Mouse (Mus musculus): ENCODE data around the gene Slc6a20a. TPM values are rescaled to one million over a fixed set of nuclear protein-coding genes. Genes with fewer than 3 reads are reported as not detected.

The Slc6a20a gene
- polyA plus RNA-seq, 1 experiment = not detected

- H3K4me3 ChIP-seq (ENCODE audit: insufficient read depth, poor library complexity, severe bottlenecking) = no peak overlapping the region
- H3ac ChIP-seq (ENCODE audit: control insufficient read depth, insufficient read length, low read depth) = no peak overlapping the region
- no peaks in the 10 kb centered on the region for H3K79me3 ChIP-seq (ENCODE audit: low read depth)
- H3K27me3 ChIP-seq (ENCODE audit: control insufficient read depth, insufficient read depth, insufficient read length) = peaks cover 19% of the 10 kb centered on the region
- no peaks in the 10 kb centered on the region for H3K36me3 ChIP-seq (ENCODE audit: control insufficient read depth, insufficient read depth)
- TF ChIP-seq USF1 (IDR thresholded peaks at IDR 0.05; ENCODE audit: low read depth) (no peak), CTCF (IDR thresholded peaks at IDR 0.05; ENCODE audit: control insufficient read depth, insufficient read depth, insufficient read length) (no peak), CEBPB (IDR thresholded peaks at IDR 0.05; ENCODE audit: low read depth) (no peak), MAX (IDR thresholded peaks at IDR 0.05) (no peak), MYOG (IDR thresholded peaks at IDR 0.05; ENCODE audit: control insufficient read depth, extremely low read depth, insufficient read length) (no peak), MYOD1 (IDR thresholded peaks at IDR 0.05; ENCODE audit: control insufficient read depth, insufficient read length, low read depth) (no peak), FOSL1 (IDR thresholded peaks at IDR 0.05; ENCODE audit: insufficient read depth, low read length, poor library complexity, severe bottlenecking) (no peak)
- no peaks in the 10 kb centered on the region for H3K79me2 ChIP-seq (ENCODE audit: control insufficient read depth, insufficient read depth)
Measured at GRCm38 (mm10) chr9:123632993-123633392, 45.7 kb downstream of the Slc6a20a start.

- no peaks in the 10 kb centered on the region for H3K79me2 ChIP-seq (ENCODE audit: control insufficient read depth, insufficient read depth)
- H3K36me3 ChIP-seq (ENCODE audit: control insufficient read depth, insufficient read depth) = no peaks in the 10 kb centered on the region
- H3K79me3 ChIP-seq (ENCODE audit: low read depth) = no peaks in the 10 kb centered on the region
- H3K4me3 ChIP-seq (ENCODE audit: insufficient read depth, poor library complexity, severe bottlenecking) = no peak within 1 kb of the TSS
- no peak within 1 kb of the TSS for H3ac ChIP-seq (ENCODE audit: control insufficient read depth, insufficient read length, low read depth)
- H3K27me3 ChIP-seq (ENCODE audit: control insufficient read depth, insufficient read depth, insufficient read length) = peaks cover 19% of the 10 kb centered on the region
- no peak for TF ChIP-seq MYOG (IDR thresholded peaks at IDR 0.05; ENCODE audit: control insufficient read depth, extremely low read depth, insufficient read length)
- TF ChIP-seq MAX (IDR thresholded peaks at IDR 0.05) = no peak
- TF ChIP-seq USF1 (IDR thresholded peaks at IDR 0.05; ENCODE audit: low read depth) = no peak
- no peak for TF ChIP-seq MYOD1 (IDR thresholded peaks at IDR 0.05; ENCODE audit: control insufficient read depth, insufficient read length, low read depth)
- no peak for TF ChIP-seq CTCF (IDR thresholded peaks at IDR 0.05; ENCODE audit: control insufficient read depth, insufficient read depth, insufficient read length)
- TF ChIP-seq CEBPB (IDR thresholded peaks at IDR 0.05; ENCODE audit: low read depth) = no peak
- TF ChIP-seq FOSL1 (IDR thresholded peaks at IDR 0.05; ENCODE audit: insufficient read depth, low read length, poor library complexity, severe bottlenecking) = no peak
Measured at GRCm38 (mm10) chr9:123632281-123632680, 46.4 kb downstream of the Slc6a20a start, which contains the start of gene Slc6a20b. Gene Slc6a20b (minus strand): TSS chr9:123632565.

- Histone ChIP-seq H3K79me2 (ENCODE audit: control insufficient read depth, insufficient read depth) (no peaks in the 10 kb centered on the region), H3K79me3 (ENCODE audit: low read depth) (no peaks in the 10 kb centered on the region), H3K4me3 (ENCODE audit: insufficient read depth, poor library complexity, severe bottlenecking) (no peak overlapping the region), H3ac (ENCODE audit: control insufficient read depth, insufficient read length, low read depth) (no peak overlapping the region), H3K27me3 (ENCODE audit: control insufficient read depth, insufficient read depth, insufficient read length) (peaks cover 19% of the 10 kb centered on the region), H3K36me3 (ENCODE audit: control insufficient read depth, insufficient read depth) (no peaks in the 10 kb centered on the region)
- TF ChIP-seq CTCF (IDR thresholded peaks at IDR 0.05; ENCODE audit: control insufficient read depth, insufficient read depth, insufficient read length) (no peak), FOSL1 (IDR thresholded peaks at IDR 0.05; ENCODE audit: insufficient read depth, low read length, poor library complexity, severe bottlenecking) (no peak), MYOG (IDR thresholded peaks at IDR 0.05; ENCODE audit: control insufficient read depth, extremely low read depth, insufficient read length) (no peak), USF1 (IDR thresholded peaks at IDR 0.05; ENCODE audit: low read depth) (no peak), MYOD1 (IDR thresholded peaks at IDR 0.05; ENCODE audit: control insufficient read depth, insufficient read length, low read depth) (no peak), CEBPB (IDR thresholded peaks at IDR 0.05; ENCODE audit: low read depth) (no peak), MAX (IDR thresholded peaks at IDR 0.05) (no peak)
Measured at GRCm38 (mm10) chr9:123631666-123632065, 47.0 kb downstream of the Slc6a20a start.

GRCm38 (mm10) chr9:123625821-123626220 is 52.9 kb downstream of the Slc6a20a start:
- H3K79me3 ChIP-seq (ENCODE audit: low read depth) = no peaks in the 10 kb centered on the region

GRCm38 (mm10) chr9:123624741-123625140 is 53.9 kb downstream of the Slc6a20a start:
- no peak for TF ChIP-seq CTCF (IDR thresholded peaks at IDR 0.05; ENCODE audit: control insufficient read depth, insufficient read depth, insufficient read length)
- no peak for TF ChIP-seq USF1 (IDR thresholded peaks at IDR 0.05; ENCODE audit: low read depth)
- no peak for TF ChIP-seq MYOD1 (IDR thresholded peaks at IDR 0.05; ENCODE audit: control insufficient read depth, insufficient read length, low read depth)
- TF ChIP-seq CEBPB (IDR thresholded peaks at IDR 0.05; ENCODE audit: low read depth) = no peak
- no peak for TF ChIP-seq MYOG (IDR thresholded peaks at IDR 0.05; ENCODE audit: control insufficient read depth, extremely low read depth, insufficient read length)
- Histone ChIP-seq H3K79me3 (ENCODE audit: low read depth) (no peaks in the 10 kb centered on the region), H3K36me3 (ENCODE audit: control insufficient read depth, insufficient read depth) (no peaks in the 10 kb centered on the region), H3K79me2 (ENCODE audit: control insufficient read depth, insufficient read depth) (no peaks in the 10 kb centered on the region), H3ac (ENCODE audit: control insufficient read depth, insufficient read length, low read depth) (no peak overlapping the region), H3K27me3 (ENCODE audit: control insufficient read depth, insufficient read depth, insufficient read length) (peaks cover 3% of the 10 kb centered on the region), H3K4me3 (ENCODE audit: insufficient read depth, poor library complexity, severe bottlenecking) (no peak overlapping the region)

More at GRCm38 (mm10) chr9:123625821-123626220, 52.9 kb downstream of the Slc6a20a start:
- Histone ChIP-seq H3K79me2 (ENCODE audit: control insufficient read depth, insufficient read depth) (no peaks in the 10 kb centered on the region), H3K4me3 (ENCODE audit: insufficient read depth, poor library complexity, severe bottlenecking) (no peak overlapping the region), H3K27me3 (ENCODE audit: control insufficient read depth, insufficient read depth, insufficient read length) (peaks cover 13% of the 10 kb centered on the region), H3K36me3 (ENCODE audit: control insufficient read depth, insufficient read depth) (no peaks in the 10 kb centered on the region), H3ac (ENCODE audit: control insufficient read depth, insufficient read length, low read depth) (no peak overlapping the region)
- no peak for TF ChIP-seq MYOG (IDR thresholded peaks at IDR 0.05; ENCODE audit: control insufficient read depth, extremely low read depth, insufficient read length)
- TF ChIP-seq CTCF (IDR thresholded peaks at IDR 0.05; ENCODE audit: control insufficient read depth, insufficient read depth, insufficient read length) = no peak
- TF ChIP-seq CEBPB (IDR thresholded peaks at IDR 0.05; ENCODE audit: low read depth) = no peak
- no peak for TF ChIP-seq MAX (IDR thresholded peaks at IDR 0.05)
- TF ChIP-seq MYOD1 (IDR thresholded peaks at IDR 0.05; ENCODE audit: control insufficient read depth, insufficient read length, low read depth) = no peak
- no peak for TF ChIP-seq FOSL1 (IDR thresholded peaks at IDR 0.05; ENCODE audit: insufficient read depth, low read length, poor library complexity, severe bottlenecking)

Measured in C2C12 (cell line).